Mouse (Mus musculus) forebrain, postnatal 0 days (tissue): ENCODE measurements at regions not wholly inside any gene's neighbourhood (a gene's known extent, or its start where the extent isn't known, plus 50 kb on each side); places are given as distances from the start of the nearest gene placed in this dataset.

Experiments used
- ATAC-seq: fragments of 200-750 bp; cut with Nextera tagmentation; 2 replicates; pipeline ENCODE4 v1.8.0; 2017; ENCODE audit warnings: mild to moderate bottlenecking, moderate library complexity
- DNase-seq: peaks from one replicate; pipeline ENCODE4 v3.0.0-alpha.2; 2015
- H3K27ac ChIP-seq: fragments of 300-500 bp; sonication (generic); 2 replicates; pipeline ENCODE4 v1.5.1; 2014; ENCODE audit warnings: low read depth, mild to moderate bottlenecking, antibody characterized with exemption, low read length, moderate library complexity, mixed read lengths
- H3K27me3 ChIP-seq: fragments of 300-500 bp; sonication (generic); 2 replicates; pipeline ENCODE4 v1.6.1; 2014; ENCODE audit warnings: mild to moderate bottlenecking, low read length, mixed read lengths; ENCODE audit not compliant: insufficient read depth
- H3K36me3 ChIP-seq: fragments of 300-500 bp; sonication (generic); 2 replicates; pipeline ENCODE4 v1.6.1; 2014; ENCODE audit warnings: mild to moderate bottlenecking, moderate library complexity; ENCODE audit not compliant: insufficient read depth
- H3K4me1 ChIP-seq: fragments of 300-500 bp; sonication (generic); 2 replicates; pipeline ENCODE4 v1.6.1; 2014; ENCODE audit warnings: antibody characterized with exemption; ENCODE audit not compliant: insufficient read depth
- H3K4me2 ChIP-seq: fragments of 300-500 bp; sonication (generic); 2 replicates; pipeline ENCODE4 v1.6.1; 2014; ENCODE audit warnings: low read depth, mild to moderate bottlenecking, moderate library complexity
- H3K4me3 ChIP-seq: fragments of 300-500 bp; sonication (generic); 2 replicates; pipeline ENCODE4 v1.5.1; 2014; ENCODE audit warnings: low read depth, low read length, mixed read lengths
- H3K9ac ChIP-seq: fragments of 300-500 bp; sonication (generic); 2 replicates; pipeline ENCODE4 v1.6.1; 2014; ENCODE audit warnings: mild to moderate bottlenecking
- H3K9me3 ChIP-seq: fragments of 300-500 bp; sonication (generic); 2 replicates; pipeline ENCODE4 v1.6.1; 2016; ENCODE audit warnings: low read length
- CTCF ChIP-seq: sonication (generic); IDR thresholded peaks from 2 replicates; pipeline ENCODE4 v1.5.1; 2016; ENCODE audit warnings: antibody characterized with exemption, control low read depth, low read depth
- WGBS: fragments of 180-500 bp; shearing (Covaris S2); extraction: QIAGEN DNeasy Blood & Tissue Kit; methylation state at CpG from one replicate; pipeline ENCODE4 v1.1.7; 2014; 5-methylcytosine and 5-hydroxymethylcytosine counted together

DNA sequence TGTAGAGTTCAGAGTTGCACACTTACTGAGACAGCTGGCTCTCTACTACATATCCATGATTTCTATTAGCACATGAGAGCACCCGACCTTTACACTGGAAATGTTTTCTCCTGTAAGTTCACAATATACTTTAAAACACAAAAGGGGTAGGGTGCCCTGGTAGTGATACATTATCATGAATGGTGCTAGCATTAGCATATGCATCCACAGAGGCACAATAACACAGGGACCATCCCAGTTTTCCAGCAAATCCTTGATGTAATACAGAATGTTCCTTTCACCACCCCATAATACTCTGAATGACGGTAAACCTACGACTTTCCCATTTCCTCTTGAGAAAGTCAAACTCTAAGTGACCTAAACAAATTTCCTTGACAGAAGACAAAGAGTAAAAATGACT lies 548.3 kb upstream of the Jmjd1c start:
- Histone ChIP-seq H3K4me2 (no peak overlapping the region), H3K9me3 (no peaks in the 10 kb centered on the region), H3K27me3 (no peaks in the 10 kb centered on the region), H3K36me3 (no peaks in the 10 kb centered on the region), H3K4me1 (no peaks in the 10 kb centered on the region), H3K9ac (no peak overlapping the region), H3K4me3 (no peak overlapping the region), H3K27ac (no peak overlapping the region)
- TF ChIP-seq CTCF, result no peak
- DNase-seq, result no peak
- 54% methylated on average over 3 of the region's 3 CpGs for WGBS
- no peak for ATAC-seq

DNA sequence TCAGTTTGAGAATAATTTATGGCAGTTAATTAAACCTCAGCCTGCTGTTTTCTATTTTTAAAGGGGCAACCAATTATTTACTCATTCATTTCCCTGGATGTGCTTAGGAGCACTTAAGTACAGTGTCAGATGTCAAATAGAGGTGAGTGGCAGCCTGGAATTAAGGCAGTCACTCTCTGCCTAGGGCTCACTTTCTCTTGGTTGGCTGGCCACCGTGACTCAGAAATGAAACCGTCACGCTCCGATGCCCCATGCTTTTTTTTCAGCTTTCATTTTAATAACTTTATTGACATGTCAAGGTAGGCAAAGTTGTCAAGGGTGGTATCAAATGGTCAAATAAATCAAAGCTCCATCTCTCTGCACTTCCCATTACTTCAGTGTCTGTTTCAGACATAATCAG lies 547.9 kb upstream of the Jmjd1c start:
- 63% methylated on average over 4 of the region's 4 CpGs for WGBS
- Histone ChIP-seq H3K4me2 (no peak overlapping the region), H3K9ac (no peak overlapping the region)

DNA sequence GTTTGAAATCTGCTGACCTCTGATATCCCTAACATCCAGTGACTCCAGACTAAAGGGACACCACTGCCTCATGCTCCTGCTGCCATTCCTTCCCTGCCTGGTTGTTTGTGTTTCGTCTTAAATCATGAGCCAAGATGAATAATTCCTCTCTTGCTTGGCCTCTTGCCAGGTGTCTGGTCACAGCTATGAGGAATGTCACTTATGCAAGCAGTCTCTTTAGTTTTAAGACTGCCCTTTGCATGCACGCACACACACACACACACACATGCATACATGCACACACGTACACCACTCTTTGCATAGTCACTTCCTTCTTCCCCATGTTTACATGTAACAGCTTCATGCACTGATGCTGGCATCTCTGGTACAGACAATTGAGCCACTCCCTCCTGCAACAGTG lies 543.0 kb upstream of the Jmjd1c start:
- Histone ChIP-seq H3K9ac (no peak overlapping the region), H3K36me3 (no peaks in the 10 kb centered on the region), H3K9me3 (no peaks in the 10 kb centered on the region), H3K4me2 (no peak overlapping the region), H3K4me3 (no peak overlapping the region), H3K27me3 (no peaks in the 10 kb centered on the region), H3K27ac (no peak overlapping the region), H3K4me1 (no peaks in the 10 kb centered on the region)
- no peak for ATAC-seq
- 46% methylated on average over 3 of the region's 3 CpGs for WGBS
- DNase-seq, result peak; percentile 22
- no peak for TF ChIP-seq CTCF

More for the DNA sequence above, 547.9 kb upstream of the Jmjd1c start:
- Histone ChIP-seq H3K27me3 (no peaks in the 10 kb centered on the region), H3K4me3 (no peak overlapping the region), H3K9me3 (no peaks in the 10 kb centered on the region), H3K36me3 (no peaks in the 10 kb centered on the region), H3K27ac (no peak overlapping the region), H3K4me1 (no peaks in the 10 kb centered on the region)
- DNase-seq (no peak), ATAC-seq (peak; percentile 34; the same call in 1 of the 2 replicates)
- TF ChIP-seq CTCF, result no peak

DNA sequence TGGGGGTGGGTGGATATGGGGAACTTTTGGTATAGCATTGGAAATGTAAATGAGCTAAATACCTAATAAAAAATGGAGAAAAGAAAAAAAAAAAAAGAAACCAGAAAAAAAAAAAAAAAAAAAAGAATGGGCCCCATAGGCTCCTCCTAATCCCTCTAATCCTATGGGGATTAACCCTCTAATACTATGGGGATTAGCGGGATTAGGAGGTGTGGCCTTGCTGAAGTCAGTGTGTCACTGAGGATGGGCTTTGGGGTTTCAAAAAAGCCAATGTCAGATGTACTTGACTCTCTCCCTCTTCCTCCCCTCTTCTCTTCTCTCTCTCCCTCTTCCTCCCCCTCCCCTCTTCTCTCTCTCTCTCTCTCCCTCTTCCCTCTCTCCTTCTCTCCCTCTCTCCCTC lies 541.7 kb upstream of the Jmjd1c start:
- TF ChIP-seq CTCF, result no peak
- no peak overlapping the region for H3K4me2 ChIP-seq
- H3K9me3 ChIP-seq, result no peaks in the 10 kb centered on the region
- no peak overlapping the region for H3K27ac ChIP-seq
- no peak overlapping the region for H3K9ac ChIP-seq
- WGBS, result 33% methylated on average over 1 of the region's 1 CpGs
- no peaks in the 10 kb centered on the region for H3K4me1 ChIP-seq
- H3K4me3 ChIP-seq, result no peak overlapping the region
- no peak for DNase-seq
- no peaks in the 10 kb centered on the region for H3K27me3 ChIP-seq
- no peaks in the 10 kb centered on the region for H3K36me3 ChIP-seq
- ATAC-seq, result no peak

DNA sequence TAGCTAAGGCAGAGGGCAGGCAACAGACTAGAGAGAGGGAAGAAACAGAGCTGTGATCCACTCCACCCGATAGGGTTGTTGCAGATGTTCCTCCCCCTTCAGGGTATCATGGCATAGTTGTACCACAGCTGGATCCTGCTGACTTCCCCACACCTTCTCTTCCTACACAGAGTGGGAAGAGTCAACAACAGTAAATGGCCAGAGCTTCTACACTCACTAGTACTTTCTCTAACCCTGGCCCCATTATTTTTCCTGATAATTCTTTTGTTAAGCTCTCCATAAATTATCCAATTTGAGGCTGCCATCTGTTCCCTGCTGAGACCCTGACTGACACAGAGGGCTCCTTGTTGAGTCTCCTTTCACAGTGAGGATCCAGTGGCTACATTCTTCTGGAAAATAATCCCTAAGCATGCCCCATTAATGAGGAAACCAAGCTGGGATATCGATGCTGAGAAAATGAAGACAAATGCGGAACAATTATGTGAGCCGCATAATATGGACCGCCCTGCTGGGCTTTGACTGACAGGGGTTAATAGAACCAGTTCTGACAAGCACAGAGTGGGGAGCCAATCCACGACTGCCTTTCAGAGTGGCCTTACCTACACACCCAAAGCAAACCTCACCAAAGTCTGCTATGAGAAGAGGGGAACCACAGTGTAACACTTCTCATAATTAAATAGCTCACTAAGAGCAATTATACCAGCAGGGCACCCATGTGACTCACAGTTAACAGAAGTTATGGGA lies 537.7 kb upstream of the Jmjd1c start:
- DNase-seq (no peak), ATAC-seq (no peak)
- TF ChIP-seq CTCF, result no peak
- Histone ChIP-seq H3K27me3 (no peaks in the 10 kb centered on the region), H3K9me3 (no peaks in the 10 kb centered on the region), H3K36me3 (no peaks in the 10 kb centered on the region), H3K4me3 (no peak overlapping the region), H3K4me2 (no peak overlapping the region), H3K27ac (no peak overlapping the region), H3K9ac (no peak overlapping the region), H3K4me1 (no peaks in the 10 kb centered on the region)
- 10% methylated on average over 6 of the region's 6 CpGs for WGBS

DNA sequence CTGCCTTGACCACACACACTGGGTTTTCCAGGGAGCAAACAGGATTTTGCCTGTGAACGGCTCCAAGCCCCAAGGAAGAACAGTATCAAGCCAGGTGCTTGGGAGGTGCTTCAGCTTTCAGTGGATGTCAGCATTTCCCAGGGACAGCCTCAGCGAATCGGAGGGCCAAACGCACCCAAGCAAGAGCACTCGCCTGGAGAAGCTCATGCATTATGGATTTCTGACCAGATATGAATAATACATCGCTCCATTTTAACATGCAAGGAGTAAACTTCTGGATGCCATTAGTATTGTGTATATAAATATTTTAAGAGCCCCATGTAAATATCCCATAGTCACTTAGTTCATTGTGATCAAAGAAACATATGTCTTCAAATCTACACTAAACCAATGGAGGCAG lies 530.6 kb upstream of the Jmjd1c start:
- ATAC-seq (no peak), DNase-seq (no peak)
- H3K4me2 ChIP-seq, result no peak overlapping the region
- no peaks in the 10 kb centered on the region for H3K4me1 ChIP-seq
- no peak overlapping the region for H3K27ac ChIP-seq
- no peaks in the 10 kb centered on the region for H3K9me3 ChIP-seq
- H3K36me3 ChIP-seq, result no peaks in the 10 kb centered on the region
- 67% methylated on average over 6 of the region's 6 CpGs for WGBS
- H3K4me3 ChIP-seq, result no peak overlapping the region
- TF ChIP-seq CTCF, result no peak
- H3K9ac ChIP-seq, result no peak overlapping the region
- no peaks in the 10 kb centered on the region for H3K27me3 ChIP-seq

DNA sequence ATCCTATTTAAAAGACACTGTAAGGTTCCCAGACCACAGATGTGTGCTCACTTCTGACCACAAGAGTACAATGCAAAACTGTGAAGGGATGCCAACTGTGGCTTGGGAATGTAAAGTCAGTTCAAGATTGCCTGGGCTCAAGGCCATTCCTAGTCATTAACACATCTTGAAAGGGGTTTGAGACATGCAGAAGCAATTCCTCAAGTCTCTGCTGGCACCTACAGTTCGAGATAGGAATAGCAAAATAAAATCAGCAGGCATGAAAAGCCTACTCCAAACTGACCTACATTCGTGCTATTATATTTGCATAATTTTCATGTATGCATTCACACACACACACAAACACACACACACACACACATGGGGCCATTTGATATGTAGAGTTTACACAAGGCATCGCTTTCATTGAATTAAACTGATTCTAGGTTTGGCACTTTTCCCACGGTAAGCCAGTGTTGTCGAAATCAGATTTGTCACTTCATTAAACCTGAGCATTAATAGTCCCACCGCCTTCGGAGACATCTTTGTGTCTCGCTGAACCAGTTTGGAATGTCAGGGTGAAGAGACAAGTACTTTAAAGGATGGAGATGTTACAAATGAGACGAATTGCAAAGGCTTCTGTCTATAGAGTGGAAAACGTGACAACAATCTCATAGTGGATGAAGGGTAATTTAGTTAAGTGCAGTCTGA lies 520.9 kb upstream of the Jmjd1c start:
- ATAC-seq, result peak; percentile 78
- Histone ChIP-seq H3K4me2 (peak overlapping the region; percentile 21), H3K4me3 (no peak overlapping the region), H3K36me3 (no peaks in the 10 kb centered on the region), H3K9ac (no peak overlapping the region), H3K9me3 (0 out of 2 replicates have a peak, but pooled peaks cover 3% of the 10 kb centered on the region), H3K27ac (no peak overlapping the region), H3K27me3 (no peaks in the 10 kb centered on the region), H3K4me1 (no peaks in the 10 kb centered on the region)
- 17% methylated on average over 10 of the region's 10 CpGs for WGBS
- TF ChIP-seq CTCF, result peak; percentile 90
- peak; percentile 85 for DNase-seq
